Mouse (Mus musculus): Measurements from ENCODE around the gene Acaca.

The Acaca gene

GRCm38 (mm10) chr11:84243562-84243961 is 114.1 kb downstream of the Acaca start:
- DNase-seq (ENCODE audit: low spot score), result peak; percentile 16

- DNase-seq (ENCODE audit: low spot score), result no peak
Measured at GRCm38 (mm10) chr11:84247370-84247769, 117.9 kb downstream of the Acaca start.

GRCm38 (mm10) chr11:84251170-84251569 is 121.7 kb downstream of the Acaca start:
- DNase-seq (ENCODE audit: low spot score), result no peak

GRCm38 (mm10) chr11:84252425-84252824 is 123.0 kb downstream of the Acaca start:
- no peak for DNase-seq (ENCODE audit: low spot score)

- DNase-seq (ENCODE audit: low spot score), result no peak
Measured at GRCm38 (mm10) chr11:84255879-84256278, 126.4 kb downstream of the Acaca start.

GRCm38 (mm10) chr11:84258053-84258710 is 128.7 kb downstream of the Acaca start:
- DNase-seq (ENCODE audit: low spot score), result no peak

- no peak for DNase-seq (ENCODE audit: low spot score)
Measured at GRCm38 (mm10) chr11:84264490-84264889, 135.0 kb downstream of the Acaca start.

GRCm38 (mm10) chr11:84268068-84268467 is 138.6 kb downstream of the Acaca start:
- no peak for DNase-seq (ENCODE audit: low spot score)

- DNase-seq (ENCODE audit: low spot score), result no peak
Measured at GRCm38 (mm10) chr11:84270511-84270910, 141.0 kb downstream of the Acaca start.

GRCm38 (mm10) chr11:84271948-84272347 is 142.5 kb downstream of the Acaca start:
- DNase-seq (ENCODE audit: low spot score), result no peak

GRCm38 (mm10) chr11:84272574-84272973 is 143.1 kb downstream of the Acaca start:
- no peak for DNase-seq (ENCODE audit: low spot score)

- DNase-seq (ENCODE audit: low spot score), result no peak
Measured at GRCm38 (mm10) chr11:84276979-84277378, 147.5 kb downstream of the Acaca start.

- no peak for DNase-seq (ENCODE audit: low spot score)
Measured at GRCm38 (mm10) chr11:84281280-84281679, 151.8 kb downstream of the Acaca start.

- no peak for DNase-seq (ENCODE audit: low spot score)
Measured at GRCm38 (mm10) chr11:84282944-84283703, 153.7 kb downstream of the Acaca start.

- DNase-seq (ENCODE audit: low spot score), result no peak
Measured at GRCm38 (mm10) chr11:84290781-84291180, 161.3 kb downstream of the Acaca start.

GRCm38 (mm10) chr11:84292532-84292931 is 163.1 kb downstream of the Acaca start:
- DNase-seq (ENCODE audit: low spot score), result no peak

GRCm38 (mm10) chr11:84293288-84293687 is 163.8 kb downstream of the Acaca start:
- DNase-seq (ENCODE audit: low spot score), result no peak

- DNase-seq (ENCODE audit: low spot score), result no peak
Measured at GRCm38 (mm10) chr11:84296337-84296736, 166.9 kb downstream of the Acaca start.

GRCm38 (mm10) chr11:84305474-84305873 is 176.0 kb downstream of the Acaca start:
- no peak for DNase-seq (ENCODE audit: low spot score)

GRCm38 (mm10) chr11:84306158-84306742 is 176.8 kb downstream of the Acaca start:
- no peak for DNase-seq (ENCODE audit: low spot score)

GRCm38 (mm10) chr11:84324032-84324752 is 194.7 kb downstream of the Acaca start:
- DNase-seq (ENCODE audit: low spot score), result no peak

- no peak for DNase-seq (ENCODE audit: low spot score)
Measured at GRCm38 (mm10) chr11:84327086-84327485, 197.6 kb downstream of the Acaca start.

GRCm38 (mm10) chr11:84332384-84332783 is 202.9 kb downstream of the Acaca start:
- DNase-seq (ENCODE audit: low spot score), result no peak

All from left cerebral cortex, adult 11 months (tissue).